Mouse (Mus musculus) left cerebral cortex, adult 2 months (tissue): ENCODE measurements around the gene Spata31d1a. TPM values are rescaled to one million over a fixed set of nuclear protein-coding genes. Genes with fewer than 3 reads are reported as not detected.
"Not testable (repeated sequence)": the region's sequence is repeated elsewhere in the genome, so short reads cannot be mapped to it uniquely, and the experiment has no call there.

Source experiments
- DNase-seq, 2 experiments: peaks; one replicate each; pipeline ENCODE4 v3.0.0; 2021 to 2022; ENCODE audit warnings: low spot score in 2 of 2, mixed read lengths in 1 of 2; ENCODE audit errors: extremely low spot score in 1 of 2
- H3K27ac ChIP-seq: fragments of 200-600 bp; 2 replicates; pipeline ENCODE4 v1.8.1; 2022
- H3K4me3 ChIP-seq: fragments of 200-600 bp; 2 replicates; pipeline ENCODE4 v1.8.1; 2022
- CTCF ChIP-seq: fragments of 200-600 bp; IDR thresholded peaks from 2 replicates; pipeline ENCODE4 v1.8.1; 2022; ENCODE audit warnings: antibody characterized with exemption, mild to moderate bottlenecking, moderate library complexity
- intact Hi-C: fragments of 180-260 bp; cut with DNase I; formaldehyde crosslinking; loops from one replicate; pipeline ENCODE4 v1.15.1; 2025
- long read RNA-seq, 2 experiments: library from polyadenylated mRNA; stranded (forward); transcript quantifications; one replicate each; pipeline ENCODE4 v2.0.0; 2021; ENCODE audit warnings: borderline mapping rate in 2 of 2
- total RNA-seq, 2 experiments: library from RNA; stranded (reverse); gene quantifications; 2 replicates each; pipeline ENCODE4 v1.2.3; 2021

Gene Spata31d1a
- total RNA-seq = under 1 TPM; 0.18 to 0.26 TPM
- long read RNA-seq, experiment 1 = 0 reads
- long read RNA-seq, experiment 2 = 0 reads

- intact Hi-C loops = no loop called here
- no peak for DNase-seq
- H3K4me3 ChIP-seq = no peak within 1 kb of the TSS
- H3K27ac ChIP-seq = no peak within 1 kb of the TSS
- no peak for TF ChIP-seq CTCF
Measured at GRCm38 (mm10) chr13:59710230-59710629, at the start of gene Spata31d1a. TSS of gene Spata31d1a (minus strand) at chr13:59710330.

GRCm38 (mm10) chr13:59756906-59757305 is 46.8 kb upstream of the Spata31d1a start:
- TF ChIP-seq CTCF = no peak
- H3K4me3 ChIP-seq = no peak overlapping the region
- H3K27ac ChIP-seq = no peak overlapping the region
- intact Hi-C loops = no loop called here
- no peak for DNase-seq

- no peak for DNase-seq
- no peak for TF ChIP-seq CTCF
- Histone ChIP-seq H3K27ac (no peak overlapping the region), H3K4me3 (no peak overlapping the region)
- intact Hi-C loops = no loop called here
Measured at GRCm38 (mm10) chr13:59750310-59750709, 40.2 kb upstream of the Spata31d1a start.

- H3K4me3 ChIP-seq = no peak within 1 kb of the TSS
- peak within 1 kb of the TSS; percentile 24; the same call in 1 of the 2 replicates for H3K27ac ChIP-seq
- no peak for TF ChIP-seq CTCF
- intact Hi-C loops = no loop called here
- DNase-seq = peak; percentile 65 to 66
Measured at GRCm38 (mm10) chr13:59746711-59747110, 36.6 kb upstream of the Spata31d1a start, which contains the start of gene 1700014D04Rik. TSS of gene 1700014D04Rik (minus strand) at chr13:59746752.

GRCm38 (mm10) chr13:59746164-59746563 is 36.0 kb upstream of the Spata31d1a start:
- H3K4me3 ChIP-seq = no peak overlapping the region
- DNase-seq = no peak
- intact Hi-C loops = no loop called here
- TF ChIP-seq CTCF = no peak
- 0 out of 2 replicates have a peak overlapping the region, but pooled peaks have one; percentile 2 for H3K27ac ChIP-seq

- no peak for DNase-seq
Measured at GRCm38 (mm10) chr13:59745462-59745861, 35.3 kb upstream of the Spata31d1a start.

GRCm38 (mm10) chr13:59741697-59742096 is 31.6 kb upstream of the Spata31d1a start:
- no peak overlapping the region for H3K27ac ChIP-seq
- intact Hi-C loops = no loop called here

More at GRCm38 (mm10) chr13:59745462-59745861, 35.3 kb upstream of the Spata31d1a start:
- intact Hi-C loops = loop anchor here (1.0 kb wide), 1 partner anchor 46 kb away; no protein-coding TSS in a partner anchor
- Histone ChIP-seq H3K4me3 (no peak overlapping the region), H3K27ac (peak overlapping the region; percentile 24; the same call in 1 of the 2 replicates)
- no peak; the same call in 1 of the 2 replicates for TF ChIP-seq CTCF

GRCm38 (mm10) chr13:59741096-59741495 is 31.0 kb upstream of the Spata31d1a start:
- intact Hi-C loops = no loop called here
- TF ChIP-seq CTCF = no peak

More at GRCm38 (mm10) chr13:59741697-59742096, 31.6 kb upstream of the Spata31d1a start:
- no peak for DNase-seq
- H3K4me3 ChIP-seq = no peak overlapping the region
- TF ChIP-seq CTCF = peak; percentile 34

GRCm38 (mm10) chr13:59739397-59739796 is 29.3 kb upstream of the Spata31d1a start:
- intact Hi-C loops = no loop called here
- no peak overlapping the region for H3K27ac ChIP-seq
- no peak overlapping the region for H3K4me3 ChIP-seq
- no peak for DNase-seq
- TF ChIP-seq CTCF = no peak

More at GRCm38 (mm10) chr13:59741096-59741495, 31.0 kb upstream of the Spata31d1a start:
- Histone ChIP-seq H3K4me3 (no peak overlapping the region), H3K27ac (no peak overlapping the region)
- no peak for DNase-seq

GRCm38 (mm10) chr13:59738455-59738854 is 28.3 kb upstream of the Spata31d1a start:
- intact Hi-C loops = no loop called here
- no peak for TF ChIP-seq CTCF
- H3K4me3 ChIP-seq = no peak overlapping the region
- no peak overlapping the region for H3K27ac ChIP-seq
- DNase-seq = no peak

- H3K27ac ChIP-seq = no peak overlapping the region
- no peak overlapping the region for H3K4me3 ChIP-seq
- intact Hi-C loops = no loop called here
- no peak; the same call in 1 of the 2 replicates for TF ChIP-seq CTCF
- DNase-seq = no peak
Measured at GRCm38 (mm10) chr13:59735190-59735589, 25.1 kb upstream of the Spata31d1a start.

- intact Hi-C loops, H3K4me3 ChIP-seq, DNase-seq, H3K27ac ChIP-seq: not testable (repeated sequence)
Measured at GRCm38 (mm10) chr13:59734347-59734746, 24.2 kb upstream of the Spata31d1a start.

GRCm38 (mm10) chr13:59733936-59734335 is 23.8 kb upstream of the Spata31d1a start:
- no peak for DNase-seq
- intact Hi-C loops = no loop called here
- H3K27ac ChIP-seq = no peak overlapping the region
- no peak for TF ChIP-seq CTCF
- no peak overlapping the region for H3K4me3 ChIP-seq
